Mouse (Mus musculus) E14TG2a.4 (cell line): ENCODE data around the gene Ankrd28.

Experiments
- CTCF ChIP-seq: conservative IDR thresholded peaks from 2 replicates; pipeline ENCODE4 v1.5.1; 2014; ENCODE audit warnings: low read length
- NANOG ChIP-seq: IDR thresholded peaks from 2 replicates; pipeline ENCODE4 v1.6.1; 2014; ENCODE audit warnings: borderline replicate concordance, low read length, mixed read lengths

DNA sequence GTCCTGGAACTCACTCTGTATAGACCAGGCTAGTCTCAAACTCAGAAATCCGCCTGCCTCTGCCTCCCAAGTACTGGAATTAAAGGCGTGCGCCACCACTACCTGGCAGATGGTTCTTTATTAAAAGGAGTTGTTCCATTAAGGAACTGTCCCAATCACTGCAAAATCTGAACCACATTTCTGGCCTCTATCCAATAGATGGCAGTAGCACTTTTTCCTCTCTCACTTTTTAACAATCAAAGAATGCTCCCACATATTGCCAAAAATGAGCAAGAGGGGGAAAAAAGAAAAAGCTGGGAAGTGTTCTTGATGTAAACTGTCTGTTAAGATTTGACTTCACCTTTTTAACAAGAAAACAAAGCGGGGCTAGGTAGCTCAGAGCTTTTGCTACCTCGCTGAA is 20.5 kb downstream of the Ankrd28 start:
- TF ChIP-seq CTCF, result no peak
- no peak for TF ChIP-seq NANOG
